ENCODE assay signal across 9 mouse cellular contexts in genomic region chr2:155020247-155020826, GRCm38 (mm10). TPM values are rescaled to one million over a fixed set of nuclear protein-coding genes. Genes with fewer than 3 reads are reported as not detected.
DNase-seq lines count a peak whose midpoint lies in the region; ATAC-seq and TF ChIP-seq lines count a peak whose summit lies in the region.
"Not testable (repeated sequence)": the region's sequence is repeated elsewhere in the genome, so short reads cannot be mapped to it uniquely, and the experiment has no call there.
"Had no signal": no experiment of that assay in that cellular context is flagged by ENCODE, and none has a peak within 500 bp of the region (broad histone marks: within the 10 kb centered on the region; RNA-seq: fewer than 3 reads in every experiment).

No protein-coding gene starts in this region.

- H3K27ac ChIP-seq in embryonic facial prominence, embryonic 13.5 days = peak overlapping the region; percentile 93; the same call in 1 of the 2 replicates
- H3K27ac ChIP-seq in forebrain, postnatal 0 days (ENCODE audit: low read depth, low read length); lung, embryonic 14.5 days (ENCODE audit: low read depth): not testable (repeated sequence)
- H3K27ac ChIP-seq in hindbrain, embryonic 14.5 days = peak overlapping the region; percentile 7; the same call in 1 of the 2 replicates
- H3K27ac ChIP-seq in limb, embryonic 10.5 days = peak overlapping the region; percentile 91

- H3K9ac ChIP-seq in embryonic facial prominence, embryonic 13.5 days; forebrain, postnatal 0 days; hindbrain, embryonic 14.5 days; lung, embryonic 14.5 days: not testable (repeated sequence)

- H3K4me1 ChIP-seq in embryonic facial prominence, embryonic 13.5 days = peaks cover 12% of the 10 kb centered on the region
- H3K4me1 ChIP-seq in forebrain, postnatal 0 days (ENCODE audit: insufficient read depth); hindbrain, embryonic 14.5 days (replicated peaks; ENCODE audit: control insufficient read depth, insufficient read depth, low read length); lung, embryonic 14.5 days (ENCODE audit: insufficient read depth): not testable (repeated sequence)
- peaks cover 33% of the 10 kb centered on the region for H3K4me1 ChIP-seq in limb, embryonic 10.5 days

- not testable (repeated sequence) for TF ChIP-seq CTCF in forebrain, postnatal 0 days (IDR thresholded peaks at IDR 0.05; ENCODE audit: low read depth); lung, embryonic 14.5 days (IDR thresholded peaks at IDR 0.05; ENCODE audit: low read depth)

- not testable (repeated sequence) for H3K9me3 ChIP-seq in embryonic facial prominence, embryonic 13.5 days; forebrain, postnatal 0 days (ENCODE audit: low read length); hindbrain, embryonic 14.5 days (ENCODE audit: control insufficient read depth, low read length); limb, embryonic 10.5 days (replicated peaks); lung, embryonic 14.5 days (ENCODE audit: low read depth, low read length)

- peak; percentile 41 for DNase-seq in adrenal gland, postnatal 10 days
- DNase-seq in forebrain, postnatal 0 days; hindbrain, embryonic 14.5 days (ENCODE audit: low spot score); limb, embryonic 10.5 days (ENCODE audit: low spot score); lung, embryonic 14.5 days: not testable (repeated sequence)
- peak; percentile 44 for DNase-seq in neural tube, embryonic 10.5 days (ENCODE audit: extremely low spot score, low spot score)

- H3K36me3 ChIP-seq in embryonic facial prominence, embryonic 13.5 days; forebrain, postnatal 0 days (ENCODE audit: insufficient read depth); hindbrain, embryonic 14.5 days (replicated peaks; ENCODE audit: control insufficient read depth, insufficient read depth); limb, embryonic 10.5 days; lung, embryonic 14.5 days (ENCODE audit: insufficient read depth): not testable (repeated sequence)

- H3K4me2 ChIP-seq in embryonic facial prominence, embryonic 13.5 days = peak overlapping the region; percentile 86
- peak overlapping the region; percentile 72 for H3K4me2 ChIP-seq in forebrain, postnatal 0 days (ENCODE audit: low read depth)
- H3K4me2 ChIP-seq in hindbrain, embryonic 14.5 days (replicated peaks) = peak overlapping the region; percentile 98
- H3K4me2 ChIP-seq in lung, embryonic 14.5 days = peak overlapping the region; percentile 80; the same call in 1 of the 2 replicates

- not testable (repeated sequence) for H3K4me3 ChIP-seq in embryonic facial prominence, embryonic 13.5 days; forebrain, postnatal 0 days (ENCODE audit: low read depth, low read length); hindbrain, embryonic 14.5 days (replicated peaks; ENCODE audit: low read length); limb, embryonic 10.5 days; lung, embryonic 14.5 days (ENCODE audit: low read depth, low read length)

- not testable (repeated sequence) for ATAC-seq in embryonic facial prominence, embryonic 13.5 days (ENCODE audit: insufficient number of reproducible peaks, insufficient read depth, low FRiP score, low TSS enrichment, low read depth); forebrain, postnatal 0 days; hindbrain, embryonic 14.5 days (ENCODE audit: low FRiP score); lung, embryonic 14.5 days (ENCODE audit: insufficient read depth)

- not testable (repeated sequence) for H3K27me3 ChIP-seq in embryonic facial prominence, embryonic 13.5 days; forebrain, postnatal 0 days (ENCODE audit: insufficient read depth, low read length); hindbrain, embryonic 14.5 days (ENCODE audit: control insufficient read depth, insufficient read depth, low read length); limb, embryonic 10.5 days (ENCODE audit: low read depth, poor library complexity, severe bottlenecking); lung, embryonic 14.5 days (ENCODE audit: insufficient read depth, low read length)

- WGBS in embryonic facial prominence, embryonic 13.5 days = 29% methylated on average over 20 of the region's 20 CpGs
- WGBS in forebrain, postnatal 0 days = 23% methylated on average over 20 of the region's 20 CpGs
- 22% methylated on average over 20 of the region's 20 CpGs for WGBS in hindbrain, embryonic 14.5 days
- WGBS in limb, embryonic 10.5 days = 10% methylated on average over 20 of the region's 20 CpGs
- WGBS in lung, embryonic 14.5 days = 38% methylated on average over 20 of the region's 20 CpGs

RNA-seq across cellular contexts. Expression of gene Gm14226, which starts 2.3 kb away (rescaled TPM):
- total RNA-seq in adrenal gland, postnatal 10 days (2021) = 10 to 100 TPM; 25.9 to 37.2 TPM
- 11.8 and 13.1 TPM in 2 replicates for polyA plus RNA-seq in embryonic facial prominence, embryonic 13.5 days (2015; fragmentation: Nextera tagmentation; extraction: Ambion mirVana)
- 0.08 TPM in 1 of 2 replicates, not detected in the other for total RNA-seq in forebrain, postnatal 0 days (2014; rRNA removed)
- polyA plus RNA-seq in forebrain, postnatal 0 days (2015; fragmentation: Nextera tagmentation; extraction: Ambion mirVana) = 0.05 TPM in 1 of 2 replicates, not detected in the other
- polyA plus RNA-seq in hindbrain, embryonic 14.5 days (2014; fragmentation: Nextera tagmentation; extraction: Ambion mirVana) = 0.10 TPM in 1 of 2 replicates, not detected in the other
- polyA plus RNA-seq in limb, embryonic 10.5 days (2016; fragmentation: Nextera tagmentation; extraction: Ambion mirVana) = 12.3 and 13.5 TPM in 2 replicates
- 0.26 and 0.38 TPM in 2 replicates for polyA plus RNA-seq in lung, embryonic 14.5 days (2014; fragmentation: Nextera tagmentation; extraction: Ambion mirVana)
- total RNA-seq: granulocyte monocyte progenitor cell, adult 5-6 weeks had no signal
- polyA plus RNA-seq: erythroblast, embryonic 14.5 days had no signal

RNA-seq across cellular contexts. Expression of gene Ahcy, which starts 54.0 kb away (rescaled TPM):
- 10 to 100 TPM; 57.4 to 91.2 TPM for total RNA-seq in adrenal gland, postnatal 10 days (2021)
- polyA plus RNA-seq in embryonic facial prominence, embryonic 13.5 days (2015; fragmentation: Nextera tagmentation; extraction: Ambion mirVana) = 68.1 and 80.8 TPM in 2 replicates
- 62.7 and 70.1 TPM in 2 replicates for total RNA-seq in forebrain, postnatal 0 days (2014; rRNA removed)
- polyA plus RNA-seq in forebrain, postnatal 0 days (2015; fragmentation: Nextera tagmentation; extraction: Ambion mirVana) = 42.2 and 42.6 TPM in 2 replicates
- 32.9 and 34.1 TPM in 2 replicates for polyA plus RNA-seq in hindbrain, embryonic 14.5 days (2014; fragmentation: Nextera tagmentation; extraction: Ambion mirVana)
- polyA plus RNA-seq in limb, embryonic 10.5 days (2016; fragmentation: Nextera tagmentation; extraction: Ambion mirVana) = 156 and 181 TPM in 2 replicates
- polyA plus RNA-seq in lung, embryonic 14.5 days (2014; fragmentation: Nextera tagmentation; extraction: Ambion mirVana) = 74.7 and 85.6 TPM in 2 replicates
